Mouse (Mus musculus) frontal cortex, adult 2 months (tissue): ENCODE measurements at regions not wholly inside any gene's neighbourhood (a gene's known extent, or its start where the extent isn't known, plus 50 kb on each side); places are given as distances from the start of the nearest gene placed in this dataset.

Experiments
- DNase-seq, 2 experiments: peaks; one replicate each; pipeline ENCODE4 v3.0.0; 2022; ENCODE audit warnings: low spot score in 1 of 2; ENCODE audit errors: extremely low spot score in 1 of 2

DNA sequence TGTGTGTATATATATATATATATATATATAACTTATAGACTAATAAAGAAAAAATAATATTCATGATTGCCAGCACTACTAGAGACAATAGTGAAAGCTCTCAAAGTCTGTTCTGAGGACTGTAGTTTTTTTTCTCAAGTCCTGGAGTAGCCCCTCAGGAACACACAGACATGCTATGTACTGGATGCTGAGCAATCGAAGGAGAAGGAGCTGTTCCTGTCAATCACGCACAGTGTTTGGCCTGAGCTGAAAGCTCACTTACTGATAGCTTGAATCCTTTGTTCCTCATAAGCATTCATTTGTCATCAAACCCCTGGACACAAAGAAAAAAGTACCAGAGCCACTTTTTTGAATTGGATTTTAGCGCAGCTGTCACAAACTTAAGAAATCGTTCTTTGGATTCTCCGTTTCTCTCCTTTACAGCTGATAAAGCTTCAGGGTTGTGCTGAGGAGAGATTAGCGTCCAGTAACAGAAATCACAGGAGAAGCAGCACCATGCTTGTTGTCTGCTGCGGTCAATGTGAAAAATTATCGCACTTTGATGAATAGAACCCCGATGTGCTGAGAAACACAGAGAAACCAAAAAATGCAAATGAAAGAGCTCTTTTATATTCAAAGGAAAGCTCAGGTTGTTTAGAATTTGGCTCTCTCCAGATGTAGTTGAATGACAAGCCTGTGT lies 702.2 kb upstream of the Tyrp1 start:
- no peak for DNase-seq

DNA sequence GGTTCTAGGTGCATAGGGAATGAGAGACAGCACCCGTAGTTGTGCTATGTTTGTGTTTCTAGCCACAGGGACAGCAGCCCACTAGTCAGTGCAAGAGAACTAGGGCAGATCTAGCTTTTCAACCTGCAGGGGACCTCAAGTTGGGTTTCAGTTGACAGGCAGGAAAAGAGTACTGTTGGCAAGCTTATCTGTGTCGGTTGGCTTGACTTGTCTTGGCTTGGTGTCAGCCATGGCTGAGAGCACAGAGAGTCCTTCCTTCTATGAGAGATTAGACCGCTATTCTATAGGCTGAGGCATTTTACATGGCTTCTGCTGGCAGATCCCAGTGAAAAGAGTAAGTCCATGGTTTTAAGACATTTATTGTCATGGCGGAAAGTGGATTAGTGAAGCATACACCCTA lies 693.7 kb upstream of the Tyrp1 start:
- no peak for DNase-seq

DNA sequence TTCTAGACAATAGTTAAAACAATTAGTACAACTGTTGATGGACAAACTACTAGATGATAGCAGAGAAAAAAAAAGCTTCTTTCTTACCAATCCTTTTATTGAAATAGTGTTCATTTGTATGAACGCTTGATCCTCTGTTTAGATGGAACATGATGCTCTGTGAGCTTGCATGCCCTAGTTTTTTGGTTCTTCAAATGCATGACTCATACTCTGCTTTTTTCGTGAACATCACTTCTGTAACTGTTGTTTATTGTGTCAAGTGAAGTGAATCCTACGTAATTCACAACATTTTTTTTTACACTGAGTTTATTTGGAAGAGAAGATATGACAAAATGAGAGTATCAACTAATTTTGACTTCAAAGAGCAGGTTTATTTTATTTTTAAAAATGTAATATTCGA lies 674.1 kb upstream of the Tyrp1 start:
- DNase-seq, result peak; percentile 2 to 39

DNA sequence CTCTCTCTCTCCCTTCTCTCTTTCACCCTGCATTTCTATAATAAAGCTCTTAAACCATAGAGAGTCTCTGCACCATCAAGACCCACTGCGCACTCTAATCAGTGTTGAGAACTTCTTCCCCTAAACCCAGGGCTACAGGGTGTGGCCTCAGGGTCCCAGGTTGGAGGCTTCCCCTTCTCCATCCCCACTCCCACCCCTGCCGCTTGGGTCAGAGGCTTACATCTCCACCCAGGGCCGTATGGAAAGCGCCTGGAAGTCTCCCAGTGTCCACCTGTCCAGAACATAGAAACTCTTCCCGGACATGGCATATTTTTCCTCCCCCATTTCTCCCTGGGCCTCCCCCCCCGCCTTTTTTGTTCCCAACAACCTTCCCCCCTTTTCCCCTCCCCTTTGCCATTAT lies 660.7 kb upstream of the Tyrp1 start:
- no peak for DNase-seq

DNA sequence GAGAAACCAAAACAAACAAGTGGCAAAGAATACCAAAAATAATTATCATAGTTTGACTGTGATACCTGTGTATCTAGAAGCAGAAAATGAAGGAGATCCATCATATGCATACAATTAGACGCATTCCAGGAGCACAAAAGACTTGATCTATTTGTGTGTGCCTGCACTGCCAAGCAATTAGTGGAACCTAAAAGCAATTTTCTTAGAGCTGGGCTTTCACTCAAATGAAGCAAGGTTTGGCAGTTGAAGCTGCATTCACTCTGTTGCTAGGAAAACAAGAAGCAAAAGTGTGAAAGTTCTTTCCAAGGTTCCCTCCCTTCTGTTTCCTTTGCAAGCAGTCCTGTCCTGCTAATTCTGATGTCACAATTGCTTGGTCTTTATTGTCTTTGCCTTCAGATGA lies 631.7 kb upstream of the Tyrp1 start:
- DNase-seq, result peak in 1 of 2 experiments; percentile 26

DNA sequence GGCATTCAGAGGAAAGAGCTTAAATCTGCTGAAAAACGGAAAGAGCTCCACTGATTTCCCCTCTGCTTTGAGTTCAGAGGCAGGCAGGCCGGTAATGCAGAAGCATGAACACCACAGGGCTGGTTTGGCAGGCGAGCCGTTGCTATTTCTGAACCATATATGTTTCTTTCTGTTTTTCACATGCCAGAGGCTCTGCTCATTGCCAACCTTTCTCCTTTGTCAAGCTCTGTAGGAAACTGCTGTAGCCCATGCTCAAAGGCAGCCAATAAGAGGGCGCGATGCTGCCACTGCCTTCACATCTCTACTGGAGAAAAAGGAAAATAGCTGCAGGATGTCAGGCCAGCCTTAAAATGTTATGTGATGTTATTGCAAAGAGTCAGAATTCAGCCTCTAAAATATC lies 630.0 kb upstream of the Tyrp1 start:
- DNase-seq, result peak; percentile 31 to 56

DNA sequence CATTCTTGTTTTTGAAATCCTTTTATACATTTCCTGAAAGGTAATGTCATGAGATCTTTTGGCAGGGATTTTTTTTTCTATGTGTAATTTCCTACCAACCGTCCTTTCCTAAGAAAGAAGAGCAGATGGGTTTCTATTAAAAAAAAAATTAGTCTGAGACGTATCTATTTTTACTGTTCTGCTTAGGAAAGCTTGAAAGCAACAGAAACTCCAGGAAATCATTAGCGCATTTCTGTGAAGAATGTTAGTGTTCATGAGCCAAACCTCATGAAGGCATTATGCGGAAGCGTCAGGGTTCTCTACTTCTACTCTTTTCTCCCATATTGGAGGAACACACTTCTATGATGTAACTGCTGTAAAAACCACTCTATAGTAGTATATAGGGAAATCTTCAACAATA lies 629.5 kb upstream of the Tyrp1 start:
- peak in 1 of 2 experiments; percentile 33 for DNase-seq
